Mouse (Mus musculus) hindbrain, embryonic 13.5 days (tissue): ENCODE measurements around the gene Zfp607b. TPM values are rescaled to one million over a fixed set of nuclear protein-coding genes. Genes with fewer than 3 reads are reported as not detected.

Experiments
- ATAC-seq: fragments of 200-750 bp; cut with Nextera tagmentation; 2 replicates; pipeline ENCODE4 v1.8.0; 2017; ENCODE audit warnings: moderate TSS enrichment; ENCODE audit not compliant: low FRiP score
- H3K27ac ChIP-seq: fragments of 300-500 bp; sonication (generic); 2 replicates; pipeline ENCODE4 v1.5.1; 2015; ENCODE audit warnings: inconsistent platforms, mild to moderate bottlenecking, moderate library complexity
- H3K27me3 ChIP-seq: fragments of 300-500 bp; sonication (generic); 2 replicates; pipeline ENCODE4 v1.6.1; 2015; ENCODE audit warnings: mild to moderate bottlenecking, inconsistent platforms
- H3K36me3 ChIP-seq: fragments of 300-500 bp; sonication (generic); 2 replicates; pipeline ENCODE4 v1.6.1; 2015; ENCODE audit warnings: mild to moderate bottlenecking, inconsistent platforms
- H3K4me1 ChIP-seq: fragments of 300-500 bp; sonication (generic); replicated peaks from 2 replicates; pipeline ENCODE4 v1.6.1; 2015; ENCODE audit warnings: inconsistent platforms
- H3K4me2 ChIP-seq: fragments of 300-500 bp; sonication (generic); 2 replicates; pipeline ENCODE4 v1.6.1; 2015; ENCODE audit warnings: inconsistent platforms, mild to moderate bottlenecking, moderate library complexity
- H3K4me3 ChIP-seq: fragments of 300-500 bp; sonication (generic); 2 replicates; pipeline ENCODE4 v1.5.1; 2015; ENCODE audit warnings: mild to moderate bottlenecking, inconsistent platforms
- H3K9ac ChIP-seq: fragments of 300-500 bp; sonication (generic); 2 replicates; pipeline ENCODE4 v1.6.1; 2015; ENCODE audit warnings: mild to moderate bottlenecking, inconsistent platforms
- H3K9me3 ChIP-seq: fragments of 300-500 bp; sonication (generic); 2 replicates; pipeline ENCODE4 v1.6.1; 2016; ENCODE audit warnings: inconsistent platforms
- WGBS: fragments of 180-500 bp; shearing (Covaris S2); methylation state at CpG from one replicate; pipeline ENCODE4 v1.1.7; 2015; 5-methylcytosine and 5-hydroxymethylcytosine counted together
- polyA plus RNA-seq: library from polyadenylated mRNA; unstranded; fragments of >200 nt; fragmentation: Nextera tagmentation; extraction: Ambion mirVana; gene quantifications from 2 replicates; pipeline ENCODE4 v1.2.1, GENCODE M21; 2015

The Zfp607b gene
- polyA plus RNA-seq, 1 experiment from 2014 or later = 10.8 TPM

DNA sequence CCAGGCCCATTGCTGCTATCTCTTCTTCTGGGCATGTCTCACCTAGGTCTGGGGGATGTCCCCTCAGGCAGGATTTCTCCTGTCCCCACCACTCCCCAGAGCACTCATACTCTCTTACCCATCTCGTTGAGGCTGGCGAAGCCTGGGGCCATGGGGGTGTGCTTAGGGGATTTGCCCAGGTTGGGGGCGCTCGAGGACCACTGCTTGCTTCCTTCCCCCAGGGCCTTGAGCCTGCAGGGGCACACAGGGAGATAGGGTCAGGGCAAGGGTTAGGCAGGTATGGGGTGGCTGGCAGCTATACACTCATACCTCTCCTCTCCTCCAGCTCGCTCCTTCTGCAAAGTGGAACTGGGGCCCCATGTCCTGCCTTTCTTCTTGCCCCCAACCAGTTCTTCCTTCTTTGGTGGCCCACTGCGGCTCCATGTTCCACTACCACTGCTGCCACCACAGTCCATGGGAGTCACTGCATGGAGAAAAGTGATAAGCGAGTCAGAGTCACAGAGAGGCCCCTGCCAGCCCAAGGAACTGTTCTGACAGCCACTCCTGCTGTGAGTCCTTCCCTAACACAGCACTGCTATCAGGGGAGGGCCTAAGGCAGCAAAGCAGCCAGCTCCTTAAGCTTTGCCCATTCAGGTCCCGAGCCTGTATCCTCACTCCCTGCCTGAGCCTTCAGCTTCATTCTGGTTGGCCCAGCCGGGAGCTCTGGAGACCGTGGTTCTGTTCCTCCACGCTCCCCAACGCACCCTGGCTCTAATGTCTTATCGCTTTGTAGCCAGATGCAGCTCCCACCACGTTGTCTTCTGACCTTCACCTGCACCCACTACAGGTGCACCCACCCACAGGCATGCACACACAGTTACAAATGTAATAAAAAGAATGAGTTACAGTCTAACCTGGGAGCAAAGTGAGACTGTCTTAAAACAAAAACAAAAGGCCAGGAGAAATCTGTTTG is 30.2 kb upstream of the Zfp607b start:
- H3K4me2 ChIP-seq = no peak overlapping the region
- peaks cover 77% of the 10 kb centered on the region for H3K36me3 ChIP-seq
- WGBS = 60% methylated on average over 14 of the region's 14 CpGs
- no peak overlapping the region for H3K27ac ChIP-seq
- no peak overlapping the region for H3K4me3 ChIP-seq
- no peak for ATAC-seq
- no peak overlapping the region for H3K9ac ChIP-seq
- H3K9me3 ChIP-seq = no peaks in the 10 kb centered on the region
- peaks cover 41% of the 10 kb centered on the region for H3K27me3 ChIP-seq
- peaks cover 22% of the 10 kb centered on the region for H3K4me1 ChIP-seq

DNA sequence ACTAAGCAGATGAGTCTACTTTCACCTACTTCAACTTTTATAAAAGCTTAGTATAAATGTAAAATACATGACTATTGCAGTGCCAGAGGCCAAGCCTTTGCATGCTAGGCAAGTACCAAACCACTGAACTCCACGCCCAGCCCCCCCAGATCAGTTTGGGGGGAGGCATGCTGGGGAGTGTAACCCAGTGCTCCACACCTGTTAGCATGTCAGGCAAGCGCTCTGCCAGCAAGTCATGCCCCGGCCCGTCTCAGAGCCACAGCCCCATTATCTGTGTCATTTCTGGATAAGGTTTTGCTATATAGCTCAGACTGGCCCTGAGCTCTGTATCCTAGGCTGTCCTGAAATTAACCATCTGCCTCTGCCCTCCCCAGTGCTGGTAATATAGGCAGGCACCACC is 27.1 kb upstream of the Zfp607b start:
- no peak overlapping the region for H3K4me2 ChIP-seq
- peaks cover 21% of the 10 kb centered on the region for H3K27me3 ChIP-seq
- 96% methylated on average over 4 of the region's 4 CpGs for WGBS
- H3K9me3 ChIP-seq = no peaks in the 10 kb centered on the region
- no peak overlapping the region for H3K27ac ChIP-seq
- no peak overlapping the region for H3K9ac ChIP-seq
- no peak for ATAC-seq
- no peaks in the 10 kb centered on the region; the same call in 1 of the 2 replicates for H3K4me1 ChIP-seq
- H3K36me3 ChIP-seq = peaks cover 84% of the 10 kb centered on the region
- H3K4me3 ChIP-seq = no peak overlapping the region

DNA sequence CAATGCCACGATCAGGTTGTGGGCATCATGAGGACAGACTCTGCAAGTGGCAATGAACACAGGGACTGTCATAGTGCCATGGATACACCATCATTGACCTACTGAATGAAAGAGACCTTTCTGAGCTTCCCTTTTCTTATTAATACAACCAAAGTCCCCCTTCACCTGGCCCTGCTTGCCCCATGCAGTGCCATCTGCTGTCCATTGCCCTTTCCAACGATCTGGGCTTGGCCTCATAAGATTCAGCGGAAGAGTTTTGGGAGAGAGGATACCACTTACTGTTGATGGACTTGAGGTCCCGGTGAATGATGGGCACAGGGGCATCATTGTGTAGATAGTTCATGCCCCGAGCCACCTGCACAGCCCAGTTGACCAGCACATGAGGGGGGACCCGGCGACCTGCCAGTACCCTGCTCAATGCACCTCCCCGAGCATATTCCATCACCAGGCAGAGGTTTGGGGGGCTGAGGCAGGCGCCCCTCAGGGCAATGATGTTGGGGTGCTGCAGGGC is 16.0 kb upstream of the Zfp607b start:
- Histone ChIP-seq H3K36me3 (peaks cover 27% of the 10 kb centered on the region), H3K4me2 (peak overlapping the region; percentile 95), H3K4me3 (peak overlapping the region; percentile 93), H3K27ac (peak overlapping the region; percentile 94; the same call in 1 of the 2 replicates), H3K27me3 (no peaks in the 10 kb centered on the region), H3K9ac (peak overlapping the region; percentile 97), H3K4me1 (peaks cover 57% of the 10 kb centered on the region), H3K9me3 (no peaks in the 10 kb centered on the region)
- ATAC-seq = no peak
- 60% methylated on average over 9 of the region's 9 CpGs for WGBS

DNA sequence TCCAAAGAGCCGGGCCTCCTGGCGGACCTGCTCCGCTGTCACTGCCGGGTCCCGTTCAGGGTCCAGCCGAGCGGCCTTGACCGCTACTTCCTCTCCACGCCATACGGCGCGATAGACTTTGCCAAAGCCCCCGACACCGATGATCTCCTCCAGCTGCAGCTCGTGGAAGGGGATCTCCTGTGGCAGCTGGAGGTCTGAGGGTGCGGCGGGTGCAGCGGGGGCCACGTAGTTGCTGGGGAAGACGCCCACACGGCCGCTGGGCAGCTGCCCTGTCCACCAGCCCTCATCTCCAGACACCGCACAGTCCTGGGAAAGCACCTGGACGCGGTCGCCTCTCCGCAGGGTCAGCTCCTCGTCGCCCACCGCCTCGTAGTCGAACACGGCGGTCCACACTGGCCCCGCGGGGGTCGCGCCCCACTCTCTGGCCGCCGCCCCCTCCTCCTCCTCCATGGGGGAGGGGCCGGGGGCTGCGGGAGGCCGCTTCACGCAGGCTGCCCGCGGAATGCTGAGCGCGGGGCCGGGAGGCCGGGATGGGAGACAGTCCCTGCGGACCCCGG is 15.5 kb upstream of the Zfp607b start:
- peak overlapping the region; percentile 95 for H3K4me2 ChIP-seq
- no peaks in the 10 kb centered on the region for H3K27me3 ChIP-seq
- H3K4me1 ChIP-seq = peaks cover 57% of the 10 kb centered on the region
- no peaks in the 10 kb centered on the region for H3K9me3 ChIP-seq
- peak overlapping the region; percentile 94 for H3K27ac ChIP-seq
- H3K4me3 ChIP-seq = peak overlapping the region; percentile 93
- H3K9ac ChIP-seq = peak overlapping the region; percentile 97
- WGBS = 1% methylated on average over 47 of the region's 52 CpGs
- peaks cover 22% of the 10 kb centered on the region for H3K36me3 ChIP-seq
- peak; percentile 22 for ATAC-seq

DNA sequence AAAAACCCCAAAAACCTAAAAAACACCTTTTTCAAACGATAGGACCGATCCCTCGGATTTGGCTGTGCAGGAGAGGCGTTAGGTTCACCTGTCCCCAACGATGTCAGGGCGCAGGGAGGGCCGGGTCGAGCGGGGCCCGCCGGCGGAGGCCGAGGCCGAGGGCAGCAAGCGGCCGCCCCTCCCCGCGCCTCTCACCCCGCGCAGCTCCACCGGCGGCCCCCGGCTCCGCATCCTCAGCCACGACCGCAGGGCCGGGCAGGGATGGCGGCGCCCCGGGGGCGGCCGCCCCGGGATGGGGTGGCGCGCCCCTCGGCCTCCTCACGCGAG is 15.0 kb upstream of the Zfp607b start:
- Histone ChIP-seq H3K27me3 (no peaks in the 10 kb centered on the region), H3K4me3 (peak overlapping the region; percentile 93), H3K4me2 (peak overlapping the region; percentile 95), H3K9me3 (no peaks in the 10 kb centered on the region), H3K4me1 (peaks cover 53% of the 10 kb centered on the region), H3K36me3 (peaks cover 19% of the 10 kb centered on the region), H3K27ac (peak overlapping the region; percentile 94), H3K9ac (peak overlapping the region; percentile 97)
- no peak; the same call in 1 of the 2 replicates for ATAC-seq
- WGBS = 1% methylated on average over 23 of the region's 38 CpGs

DNA sequence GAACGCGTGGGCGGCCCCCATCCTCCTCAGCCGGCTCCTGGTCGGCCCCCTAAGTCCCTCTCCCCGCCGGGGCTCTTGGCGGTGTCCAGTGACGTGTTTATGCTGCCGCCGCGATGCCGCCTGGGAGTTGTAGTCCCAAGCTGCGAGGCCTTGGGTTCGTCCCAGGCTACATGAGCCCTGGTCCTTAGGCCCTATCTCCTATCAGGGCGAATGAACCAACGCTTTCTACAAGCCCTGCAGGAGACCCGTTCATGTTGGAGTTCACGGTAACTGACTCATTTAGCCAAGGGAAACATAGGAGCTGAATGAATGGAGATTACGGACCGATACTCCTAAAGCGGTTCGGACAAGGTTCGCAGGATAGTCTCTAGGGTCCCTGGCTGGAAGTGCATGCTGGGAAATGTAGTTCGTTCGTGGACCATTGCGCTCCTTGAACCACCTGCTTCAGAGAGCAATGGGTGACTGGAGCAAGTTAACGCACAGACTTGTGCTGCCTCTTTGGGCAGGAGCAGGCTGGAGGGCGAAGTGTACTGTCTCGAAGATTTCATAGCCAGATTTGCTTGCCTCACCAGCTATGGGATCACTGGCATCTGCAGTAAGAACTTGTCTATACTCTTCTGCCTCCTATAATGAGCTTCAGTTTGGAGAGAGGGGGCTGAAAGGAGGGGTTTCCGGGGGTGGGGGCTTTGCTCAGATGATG is 14.5 kb upstream of the Zfp607b start, which contains the start of gene Map3k10:
Gene Map3k10, minus strand, starts transcription at position 77 of the 700 bp plus-strand sequence.
- Histone ChIP-seq H3K36me3 (peaks cover 19% of the 10 kb centered on the region; the same call in 1 of the 2 replicates), H3K9ac (peak within 1 kb of the TSS; percentile 97), H3K4me1 (peaks cover 48% of the 10 kb centered on the region), H3K4me2 (peak within 1 kb of the TSS; percentile 95), H3K27ac (peak within 1 kb of the TSS; percentile 94), H3K27me3 (no peaks in the 10 kb centered on the region), H3K4me3 (peak within 1 kb of the TSS; percentile 93), H3K9me3 (no peaks in the 10 kb centered on the region)
- ATAC-seq = peak; percentile 97
- WGBS = under 1% methylated on average over 31 of the region's 31 CpGs

DNA sequence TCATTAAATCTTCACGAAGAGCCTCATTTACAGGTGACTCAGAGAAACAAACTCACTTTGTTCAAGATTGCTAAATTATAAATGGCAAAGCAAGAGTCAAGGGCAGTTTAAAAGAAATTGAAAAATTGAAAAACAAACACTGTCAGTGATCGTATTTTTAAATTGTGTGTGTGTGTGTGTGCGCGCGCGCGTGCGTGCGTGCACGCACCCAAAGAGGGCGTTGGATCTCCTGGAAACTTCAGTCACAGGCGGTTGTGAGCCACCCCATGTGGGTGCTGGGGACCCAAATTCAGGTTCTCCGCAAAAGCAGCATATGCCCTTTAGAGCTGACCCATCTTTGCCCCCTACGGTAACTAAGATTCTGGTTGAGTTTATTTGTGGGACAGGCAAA is 13.9 kb upstream of the Zfp607b start:
- no peak for ATAC-seq
- 25% methylated on average over 14 of the region's 14 CpGs for WGBS
- no peaks in the 10 kb centered on the region for H3K27me3 ChIP-seq

DNA sequence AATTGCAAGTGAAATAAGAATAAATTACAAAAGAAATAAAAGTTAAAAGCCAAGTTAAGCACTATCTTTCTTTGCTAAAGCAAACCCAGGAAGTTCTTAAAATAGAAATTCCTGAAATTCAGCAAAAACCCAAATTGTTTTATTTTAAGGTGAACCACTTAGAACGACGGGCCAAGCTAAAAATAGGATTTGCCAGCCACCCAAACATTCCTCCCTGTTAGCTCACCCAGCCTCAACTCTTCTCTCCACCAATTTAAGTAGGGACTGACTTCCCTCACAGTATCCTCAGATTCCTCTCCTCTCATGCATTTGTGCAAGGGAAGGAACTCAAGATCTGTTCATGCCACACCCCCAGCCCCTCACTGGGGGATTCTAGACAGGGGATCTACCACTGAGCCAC is 5.9 kb upstream of the Zfp607b start:
- H3K4me2 ChIP-seq = no peak overlapping the region
- no peak for ATAC-seq
- H3K36me3 ChIP-seq = no peaks in the 10 kb centered on the region
- H3K4me3 ChIP-seq = no peak overlapping the region
- 76% methylated on average over 2 of the region's 2 CpGs for WGBS
- H3K4me1 ChIP-seq = peaks cover 6% of the 10 kb centered on the region
- H3K27me3 ChIP-seq = peaks cover 2% of the 10 kb centered on the region; the same call in 1 of the 2 replicates
- no peaks in the 10 kb centered on the region for H3K9me3 ChIP-seq
- H3K9ac ChIP-seq = no peak overlapping the region
- H3K27ac ChIP-seq = no peak overlapping the region

More for the DNA sequence above, 13.9 kb upstream of the Zfp607b start:
- Histone ChIP-seq H3K4me3 (peak overlapping the region; percentile 93), H3K36me3 (peaks cover 15% of the 10 kb centered on the region; the same call in 1 of the 2 replicates), H3K9ac (peak overlapping the region; percentile 97; the same call in 1 of the 2 replicates), H3K4me2 (peak overlapping the region; percentile 95), H3K9me3 (no peaks in the 10 kb centered on the region), H3K27ac (peak overlapping the region; percentile 94), H3K4me1 (peaks cover 42% of the 10 kb centered on the region)

DNA sequence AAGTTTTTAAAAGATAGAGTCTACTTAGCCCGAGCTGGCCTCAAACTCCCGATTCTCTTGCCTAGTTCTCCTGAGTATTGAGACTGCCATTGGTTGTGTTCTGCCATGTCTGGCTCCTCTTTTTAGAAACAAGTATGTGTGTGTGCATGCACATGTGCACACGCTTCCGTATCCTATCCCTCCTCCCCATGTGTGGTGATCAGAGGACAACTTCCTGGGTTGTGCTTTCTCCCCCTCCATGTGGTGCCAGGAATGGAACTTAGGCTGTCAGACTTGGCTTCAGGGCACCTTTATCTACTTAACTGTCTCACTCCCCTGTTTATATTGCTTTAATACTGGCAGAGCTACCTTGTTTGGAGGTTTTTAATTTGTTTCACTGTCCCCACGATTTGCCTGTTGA is 3.9 kb upstream of the Zfp607b start:
- Histone ChIP-seq H3K9ac (peak overlapping the region; percentile 43; the same call in 1 of the 2 replicates), H3K4me2 (peak overlapping the region; percentile 45), H3K4me3 (peak overlapping the region; percentile 15; the same call in 1 of the 2 replicates), H3K36me3 (no peaks in the 10 kb centered on the region), H3K27me3 (peaks cover 2% of the 10 kb centered on the region; the same call in 1 of the 2 replicates), H3K4me1 (peaks cover 18% of the 10 kb centered on the region), H3K9me3 (no peaks in the 10 kb centered on the region), H3K27ac (no peak overlapping the region)
- ATAC-seq = no peak
- 51% methylated on average over 5 of the region's 5 CpGs for WGBS

DNA sequence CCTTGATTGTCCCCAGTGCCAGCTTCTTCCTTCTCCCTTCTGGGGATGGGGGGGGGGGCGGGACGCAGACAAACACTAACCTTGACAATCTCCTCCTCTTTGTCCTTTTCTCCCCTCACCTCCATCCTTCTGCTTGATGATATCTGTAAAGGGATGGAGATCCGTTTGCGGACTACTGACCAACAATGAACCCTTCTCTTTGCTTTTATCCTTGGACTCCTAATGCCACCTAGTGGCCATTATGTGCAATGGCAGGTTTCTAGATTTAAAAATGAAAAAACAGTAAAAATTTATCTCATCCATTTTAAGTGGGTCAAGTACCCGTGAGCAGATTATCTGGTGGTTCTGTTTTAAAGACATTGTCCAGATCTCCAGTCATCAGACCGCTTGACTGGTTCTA is 3.5 kb upstream of the Zfp607b start:
- Histone ChIP-seq H3K9ac (peak overlapping the region; percentile 43; the same call in 1 of the 2 replicates), H3K27ac (no peak overlapping the region), H3K4me1 (peaks cover 18% of the 10 kb centered on the region), H3K27me3 (peaks cover 2% of the 10 kb centered on the region; the same call in 1 of the 2 replicates), H3K4me3 (peak overlapping the region; percentile 15; the same call in 1 of the 2 replicates), H3K36me3 (no peaks in the 10 kb centered on the region), H3K9me3 (no peaks in the 10 kb centered on the region), H3K4me2 (peak overlapping the region; percentile 45)
- WGBS = 2% methylated on average over 6 of the region's 6 CpGs
- no peak for ATAC-seq

DNA sequence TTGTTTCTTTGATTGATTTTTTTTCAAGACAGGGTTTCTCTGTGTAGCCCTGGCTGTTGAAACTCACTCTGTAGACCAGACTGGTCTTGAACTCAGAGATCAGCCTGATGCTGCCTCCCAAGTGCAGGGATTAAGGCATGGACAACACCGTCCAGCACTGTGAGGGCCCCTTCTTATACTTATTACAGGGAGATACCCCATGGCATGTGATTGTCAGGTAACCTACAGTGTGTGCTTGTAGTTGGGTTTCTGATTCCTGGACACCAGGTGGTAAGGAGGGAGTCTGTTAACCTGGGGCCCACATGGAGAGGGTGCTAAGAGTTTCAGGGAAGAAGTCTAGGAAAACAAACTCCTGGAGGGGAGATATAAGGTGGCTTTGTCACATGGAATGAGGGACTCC is 2.1 kb upstream of the Zfp607b start:
- Histone ChIP-seq H3K9ac (no peak overlapping the region), H3K27me3 (peaks cover 2% of the 10 kb centered on the region; the same call in 1 of the 2 replicates), H3K27ac (no peak overlapping the region), H3K4me3 (no peak overlapping the region), H3K4me2 (no peak overlapping the region), H3K36me3 (no peaks in the 10 kb centered on the region), H3K4me1 (peaks cover 18% of the 10 kb centered on the region), H3K9me3 (no peaks in the 10 kb centered on the region)
- 83% methylated on average over 1 of the region's 1 CpGs for WGBS
- ATAC-seq = no peak
